Mouse (Mus musculus): Measurements from ENCODE around the gene Rem1.

DNA sequence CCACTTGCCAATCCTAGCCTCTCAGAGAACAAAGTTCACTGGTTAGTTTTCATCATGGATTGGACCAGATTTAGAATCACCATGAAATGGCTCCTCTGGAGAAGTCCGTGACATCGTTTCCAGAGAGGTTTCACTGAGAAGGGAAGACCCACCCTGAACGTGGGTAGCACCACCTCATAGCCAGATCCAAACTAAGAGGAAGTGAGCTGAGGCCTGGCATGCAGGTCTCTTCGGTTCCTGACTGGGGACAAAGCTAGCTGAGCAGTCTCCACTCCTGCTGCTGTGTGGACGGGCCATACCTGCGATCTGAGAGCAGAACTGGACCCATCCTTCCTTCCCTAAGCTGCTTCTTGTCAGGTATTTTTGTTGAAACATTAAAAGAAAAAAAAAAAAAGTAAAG lies 34.4 kb downstream of the Rem1 start:
- TF ChIP-seq CTCF (IDR thresholded peaks at IDR 0.05; ENCODE audit: low read depth), result no peak
- TF ChIP-seq EP300 (optimal IDR thresholded peaks at IDR 0.05), result no peak
